Mouse (Mus musculus) intestine, postnatal 0 days (tissue): ENCODE results near the gene Nxpe4. TPM values are rescaled to one million over a fixed set of nuclear protein-coding genes. Genes with fewer than 3 reads are reported as not detected.

Experiments
- ATAC-seq: fragments of 200-750 bp; cut with Nextera tagmentation; 2 replicates; pipeline ENCODE4 v1.8.0; 2017; ENCODE audit warnings: mild to moderate bottlenecking, moderate TSS enrichment, moderate library complexity
- H3K27ac ChIP-seq: fragments of 300-500 bp; sonication (generic); 2 replicates; pipeline ENCODE4 v1.5.1; 2014; ENCODE audit warnings: mild to moderate bottlenecking, low read depth, low read length, moderate library complexity
- H3K27me3 ChIP-seq: fragments of 300-500 bp; sonication (generic); replicated peaks from 2 replicates; pipeline ENCODE4 v1.6.1; 2014; ENCODE audit warnings: low read length, mixed read lengths; ENCODE audit not compliant: control insufficient read depth, insufficient read depth
- H3K36me3 ChIP-seq: fragments of 300-500 bp; sonication (generic); 2 replicates; pipeline ENCODE4 v1.6.1; 2014; ENCODE audit warnings: mild to moderate bottlenecking, moderate library complexity; ENCODE audit not compliant: control insufficient read depth, insufficient read depth
- H3K4me1 ChIP-seq: fragments of 300-500 bp; sonication (generic); replicated peaks from 2 replicates; pipeline ENCODE4 v1.6.1; 2014; ENCODE audit warnings: antibody characterized with exemption, low read length, mixed read lengths; ENCODE audit not compliant: control insufficient read depth, insufficient read depth
- H3K4me2 ChIP-seq: fragments of 300-500 bp; sonication (generic); replicated peaks from 2 replicates; pipeline ENCODE4 v1.6.1; 2014; ENCODE audit warnings: low read depth, mild to moderate bottlenecking, moderate library complexity
- H3K4me3 ChIP-seq: fragments of 300-500 bp; sonication (generic); 2 replicates; pipeline ENCODE4 v1.5.1; 2014; ENCODE audit warnings: low read depth, low read length
- H3K9ac ChIP-seq: fragments of 300-500 bp; sonication (generic); 2 replicates; pipeline ENCODE4 v1.6.1; 2014; ENCODE audit warnings: mild to moderate bottlenecking, low read depth, low read length
- H3K9me3 ChIP-seq: fragments of 300-500 bp; sonication (generic); 2 replicates; pipeline ENCODE4 v1.6.1; 2016; ENCODE audit warnings: mixed run types; ENCODE audit not compliant: control insufficient read depth
- CTCF ChIP-seq: sonication (generic); IDR thresholded peaks from 2 replicates; pipeline ENCODE4 v1.5.1; 2016; ENCODE audit warnings: low read depth, mild to moderate bottlenecking, control low read depth, antibody characterized with exemption, moderate library complexity
- WGBS: fragments of 180-500 bp; shearing (Covaris S2); extraction: QIAGEN DNeasy Blood & Tissue Kit; methylation state at CpG from one replicate; pipeline ENCODE4 v1.1.7; 2014; 5-methylcytosine and 5-hydroxymethylcytosine counted together
- polyA plus RNA-seq: library from polyadenylated mRNA; unstranded; fragments of >200 nt; fragmentation: Nextera tagmentation; extraction: Ambion mirVana; gene quantifications from 2 replicates; pipeline ENCODE4 v1.2.1, GENCODE M21; 2015

The Nxpe4 gene
- polyA plus RNA-seq, 1 experiment from 2014 or later: 2.0 TPM

- Histone ChIP-seq H3K27me3 (no peaks in the 10 kb centered on the region), H3K4me1 (no peaks in the 10 kb centered on the region), H3K4me2 (no peak overlapping the region), H3K36me3 (no peaks in the 10 kb centered on the region), H3K9ac (no peak overlapping the region), H3K9me3 (no peaks in the 10 kb centered on the region), H3K27ac (no peak overlapping the region), H3K4me3 (no peak overlapping the region)
- no peak for ATAC-seq
- 66% methylated on average over 6 of the region's 6 CpGs for WGBS
- no peak for TF ChIP-seq CTCF
These were observed 49.1 kb downstream of the Nxpe4 start for GRCm38 (mm10) chr9:48210970-48211369.

- WGBS: 91% methylated on average over 5 of the region's 5 CpGs
- no peaks in the 10 kb centered on the region for H3K27me3 ChIP-seq
- ATAC-seq: no peak
- no peak for TF ChIP-seq CTCF
- no peak overlapping the region for H3K4me2 ChIP-seq
- H3K4me1 ChIP-seq: no peaks in the 10 kb centered on the region
- no peaks in the 10 kb centered on the region for H3K9me3 ChIP-seq
- H3K27ac ChIP-seq: no peak overlapping the region
- no peak overlapping the region for H3K9ac ChIP-seq
- H3K36me3 ChIP-seq: no peaks in the 10 kb centered on the region
- H3K4me3 ChIP-seq: no peak overlapping the region
These were observed 50.1 kb downstream of the Nxpe4 start for GRCm38 (mm10) chr9:48211912-48212311.

- no peak for ATAC-seq
- no peak overlapping the region for H3K9ac ChIP-seq
- no peaks in the 10 kb centered on the region for H3K4me1 ChIP-seq
- no peak overlapping the region for H3K4me3 ChIP-seq
- no peak overlapping the region for H3K4me2 ChIP-seq
- no peak for TF ChIP-seq CTCF
- WGBS: 84% methylated on average over 9 of the region's 9 CpGs
- no peak overlapping the region for H3K27ac ChIP-seq
- no peaks in the 10 kb centered on the region for H3K9me3 ChIP-seq
- H3K36me3 ChIP-seq: no peaks in the 10 kb centered on the region
- no peaks in the 10 kb centered on the region for H3K27me3 ChIP-seq
These were observed 52.9 kb downstream of the Nxpe4 start for GRCm38 (mm10) chr9:48214751-48215150.

- Histone ChIP-seq H3K4me1 (no peaks in the 10 kb centered on the region), H3K27me3 (no peaks in the 10 kb centered on the region), H3K27ac (no peak overlapping the region), H3K36me3 (no peaks in the 10 kb centered on the region), H3K4me2 (no peak overlapping the region), H3K9me3 (no peaks in the 10 kb centered on the region), H3K9ac (no peak overlapping the region), H3K4me3 (no peak overlapping the region)
- no peak for TF ChIP-seq CTCF
- WGBS: 82% methylated on average over 13 of the region's 13 CpGs
- ATAC-seq: no peak
These were observed 54.5 kb downstream of the Nxpe4 start for GRCm38 (mm10) chr9:48216091-48217001.

- ATAC-seq: no peak
- no peak overlapping the region for H3K9ac ChIP-seq
- TF ChIP-seq CTCF: no peak
- H3K27me3 ChIP-seq: no peaks in the 10 kb centered on the region
- no peak overlapping the region for H3K4me2 ChIP-seq
- no peaks in the 10 kb centered on the region for H3K4me1 ChIP-seq
- H3K27ac ChIP-seq: no peak overlapping the region
- WGBS: 92% methylated on average over 3 of the region's 3 CpGs
- no peaks in the 10 kb centered on the region for H3K36me3 ChIP-seq
- H3K9me3 ChIP-seq: no peaks in the 10 kb centered on the region
- no peak overlapping the region for H3K4me3 ChIP-seq
These were observed 68.9 kb downstream of the Nxpe4 start for GRCm38 (mm10) chr9:48230706-48231105.

- no peak overlapping the region for H3K4me3 ChIP-seq
- H3K27ac ChIP-seq: no peak overlapping the region
- H3K9me3 ChIP-seq: no peaks in the 10 kb centered on the region
- ATAC-seq: no peak
- no peak overlapping the region for H3K9ac ChIP-seq
- H3K36me3 ChIP-seq: no peaks in the 10 kb centered on the region
- H3K4me2 ChIP-seq: no peak overlapping the region
- no peaks in the 10 kb centered on the region for H3K4me1 ChIP-seq
- no peaks in the 10 kb centered on the region for H3K27me3 ChIP-seq
- TF ChIP-seq CTCF: no peak
- 65% methylated on average over 6 of the region's 6 CpGs for WGBS
These were observed 74.6 kb downstream of the Nxpe4 start for GRCm38 (mm10) chr9:48236455-48236854.
